Mouse (Mus musculus) layer of hippocampus, adult 2 months (tissue): ENCODE measurements at regions not wholly inside any gene's neighbourhood (a gene's known extent, or its start where the extent isn't known, plus 50 kb on each side); places are given as distances from the start of the nearest gene placed in this dataset.
A peak's percentile ranks its signal among the peaks of the same experiment; 100 is the strongest.

Experiments used
- DNase-seq, 2 experiments: peaks; one replicate each; pipeline ENCODE4 v3.0.0; 2022; ENCODE audit warnings: low spot score in 2 of 2
- H3K27ac ChIP-seq: fragments of 200-600 bp; 2 replicates; pipeline ENCODE4 v1.8.1; 2022
- H3K4me3 ChIP-seq: fragments of 200-600 bp; 2 replicates; pipeline ENCODE4 v1.8.1; 2022; ENCODE audit warnings: mild to moderate bottlenecking
- CTCF ChIP-seq: fragments of 200-600 bp; conservative IDR thresholded peaks from 2 replicates; pipeline ENCODE4 v1.8.1; 2022; ENCODE audit warnings: antibody characterized with exemption, mild to moderate bottlenecking, moderate library complexity

GRCm38 (mm10) chr12:110022631-110023030 is 256.2 kb upstream of the Dio3 start:
- DNase-seq: no peak
- Histone ChIP-seq H3K27ac (no peak overlapping the region), H3K4me3 (no peak overlapping the region)
- TF ChIP-seq CTCF: no peak

GRCm38 (mm10) chr12:110023192-110024101 is 255.4 kb upstream of the Dio3 start:
- no peak for DNase-seq
- no peak for TF ChIP-seq CTCF
- no peak overlapping the region for H3K4me3 ChIP-seq
- H3K27ac ChIP-seq: no peak overlapping the region

- TF ChIP-seq CTCF: no peak
- DNase-seq: no peak
- no peak overlapping the region for H3K27ac ChIP-seq
- no peak overlapping the region for H3K4me3 ChIP-seq
Observed at GRCm38 (mm10) chr12:110024295-110024694, 254.6 kb upstream of the Dio3 start.

- no peak for TF ChIP-seq CTCF
- Histone ChIP-seq H3K27ac (no peak overlapping the region), H3K4me3 (no peak overlapping the region)
- no peak for DNase-seq
Observed at GRCm38 (mm10) chr12:110025171-110025570, 253.7 kb upstream of the Dio3 start.

- no peak for DNase-seq
- H3K4me3 ChIP-seq: no peak overlapping the region
- no peak for TF ChIP-seq CTCF
- H3K27ac ChIP-seq: no peak overlapping the region
Observed at GRCm38 (mm10) chr12:110026033-110026750, 252.7 kb upstream of the Dio3 start.

- TF ChIP-seq CTCF: no peak
- no peak overlapping the region for H3K4me3 ChIP-seq
- no peak overlapping the region for H3K27ac ChIP-seq
- no peak for DNase-seq
Observed at GRCm38 (mm10) chr12:110027345-110027744, 251.5 kb upstream of the Dio3 start.

- DNase-seq: no peak
- Histone ChIP-seq H3K27ac (no peak overlapping the region), H3K4me3 (no peak overlapping the region)
- TF ChIP-seq CTCF: 0 out of 2 replicates have a peak, but pooled peaks have one; percentile 9
Observed at GRCm38 (mm10) chr12:110027976-110028375, 250.9 kb upstream of the Dio3 start.

GRCm38 (mm10) chr12:110028646-110029045 is 250.2 kb upstream of the Dio3 start:
- no peak overlapping the region for H3K27ac ChIP-seq
- TF ChIP-seq CTCF: no peak
- DNase-seq: no peak
- no peak overlapping the region for H3K4me3 ChIP-seq

GRCm38 (mm10) chr12:110031326-110031725 is 247.5 kb upstream of the Dio3 start:
- no peak for DNase-seq
- peak; percentile 72 for TF ChIP-seq CTCF
- H3K27ac ChIP-seq: no peak overlapping the region
- no peak overlapping the region for H3K4me3 ChIP-seq

GRCm38 (mm10) chr12:110035171-110035570 is 243.7 kb upstream of the Dio3 start:
- no peak for TF ChIP-seq CTCF
- Histone ChIP-seq H3K4me3 (no peak overlapping the region), H3K27ac (no peak overlapping the region)
- DNase-seq: no peak

GRCm38 (mm10) chr12:110040682-110041081 is 238.2 kb upstream of the Dio3 start:
- H3K4me3 ChIP-seq: no peak overlapping the region
- DNase-seq: peak; percentile 63 to 75
- H3K27ac ChIP-seq: peak overlapping the region; percentile 74
- TF ChIP-seq CTCF: no peak

- no peak for DNase-seq
- Histone ChIP-seq H3K4me3 (no peak overlapping the region), H3K27ac (no peak overlapping the region)
- no peak for TF ChIP-seq CTCF
Observed at GRCm38 (mm10) chr12:110041782-110042181, 237.1 kb upstream of the Dio3 start.

GRCm38 (mm10) chr12:110044266-110044665 is 234.6 kb upstream of the Dio3 start:
- Histone ChIP-seq H3K4me3 (no peak overlapping the region), H3K27ac (no peak overlapping the region)
- no peak for DNase-seq
- TF ChIP-seq CTCF: no peak

- no peak for DNase-seq
- TF ChIP-seq CTCF: no peak
- H3K4me3 ChIP-seq: no peak overlapping the region
- H3K27ac ChIP-seq: no peak overlapping the region
Observed at GRCm38 (mm10) chr12:110044721-110045120, 234.1 kb upstream of the Dio3 start.
